Mouse (Mus musculus) induced T-regulatory cell, adult 2 months (primary cell): ENCODE measurements around the gene Gm11037.

Experiments used
- DNase-seq: peaks from one replicate; pipeline ENCODE4 v3.0.0-alpha.2; 2012; ENCODE audit warnings: low read depth

The Gm11037 gene

DNA sequence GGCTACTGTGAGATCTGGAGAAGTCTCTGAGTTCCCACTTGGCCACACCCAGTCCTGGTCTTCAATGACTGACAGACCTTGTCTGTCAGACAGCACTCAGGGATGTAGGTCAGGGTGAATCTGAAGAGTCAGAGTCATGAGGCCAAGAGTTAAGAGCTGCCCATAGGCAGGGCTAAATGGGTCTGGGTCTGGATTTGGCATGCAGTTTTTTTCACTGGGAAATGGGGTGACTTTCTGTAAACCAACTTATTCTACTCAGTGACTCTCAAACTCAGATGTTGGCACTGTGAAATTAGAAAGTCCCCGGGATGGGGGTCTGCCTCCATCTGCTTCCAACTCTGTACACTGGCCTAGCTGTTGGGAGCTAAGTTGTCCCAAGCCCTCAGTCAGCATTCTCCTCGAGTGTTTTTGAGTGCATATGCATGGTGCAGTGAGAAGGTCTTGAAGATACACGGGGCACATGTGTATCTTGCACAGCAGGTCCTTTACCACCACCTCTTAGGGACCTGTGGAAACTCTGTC lies 4.6 kb upstream of the Gm11037 start:
- no peak for DNase-seq

DNA sequence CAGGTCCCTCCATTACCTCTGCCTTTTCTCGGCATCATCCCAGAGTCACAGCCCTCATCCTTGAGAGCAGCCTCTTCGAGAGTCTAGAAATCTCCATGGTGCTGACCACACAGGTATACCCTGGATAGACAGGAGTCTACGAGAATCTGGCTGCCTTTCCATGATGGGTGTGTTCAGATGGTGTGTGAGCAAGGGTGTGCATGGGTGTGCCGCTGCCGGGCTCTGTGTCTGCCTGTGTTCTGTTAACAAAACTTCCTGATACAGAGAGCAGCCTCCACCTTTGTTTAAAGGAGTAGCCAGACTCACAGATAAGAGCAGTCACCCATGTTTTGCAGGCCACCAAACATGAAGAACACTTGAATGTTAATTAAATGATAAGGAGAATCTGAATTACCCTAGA lies 3.5 kb upstream of the Gm11037 start:
- no peak for DNase-seq

DNA sequence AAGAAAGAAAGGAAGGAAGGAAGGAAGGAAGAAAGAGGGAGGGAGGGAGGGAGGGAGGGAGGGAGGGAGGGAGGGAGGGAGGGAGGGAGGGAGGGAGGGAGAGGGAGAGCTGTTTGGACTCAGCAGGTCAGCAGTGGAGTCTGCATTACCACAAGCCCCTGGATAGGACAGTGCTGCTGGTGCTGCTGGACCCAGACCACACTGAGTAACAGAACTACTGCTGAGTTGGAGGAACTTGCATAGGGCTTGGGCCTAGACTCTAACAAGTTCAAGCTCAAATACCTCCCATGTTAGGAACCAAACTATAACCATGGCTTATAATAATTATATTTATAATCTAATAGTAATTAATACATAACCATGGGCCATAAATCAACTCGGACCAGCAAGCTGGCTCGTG lies 2.4 kb upstream of the Gm11037 start:
- no peak for DNase-seq

DNA sequence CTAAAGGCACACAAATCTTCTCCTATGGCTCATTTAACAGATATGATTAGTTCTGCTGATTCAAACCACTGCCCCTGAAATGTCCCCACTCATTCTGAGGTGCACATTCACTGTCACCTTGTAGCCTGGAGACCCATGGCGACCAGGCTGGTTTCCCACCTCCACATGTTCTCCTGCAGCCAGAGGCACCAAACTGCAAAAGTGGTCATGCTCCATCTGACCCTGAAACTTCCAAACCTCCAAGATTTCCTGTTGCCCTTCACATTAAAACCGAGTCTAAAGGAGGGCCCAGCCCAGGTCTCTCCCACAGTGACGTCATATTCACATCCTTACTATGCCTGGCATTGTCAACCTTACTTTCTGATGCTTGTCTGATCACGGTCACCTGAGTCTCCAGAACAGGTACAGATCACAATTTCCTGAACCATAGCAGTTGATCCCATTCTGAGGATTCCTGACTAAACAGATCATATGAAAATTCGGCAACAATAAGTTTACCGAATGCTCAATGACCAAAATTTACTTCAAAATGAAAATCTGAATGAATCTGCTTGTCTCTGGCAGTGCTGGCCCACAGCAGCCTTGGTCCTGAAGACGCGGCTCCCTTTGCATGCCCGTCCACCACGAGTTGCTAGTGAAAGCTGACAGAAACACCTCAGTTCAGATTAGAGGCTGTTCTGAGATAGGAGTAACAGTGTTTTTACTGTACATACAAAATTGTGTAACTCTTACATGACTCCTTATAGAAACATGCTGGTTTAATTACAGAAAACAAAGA lies 997 bp upstream of the Gm11037 start:
- no peak for DNase-seq

DNA sequence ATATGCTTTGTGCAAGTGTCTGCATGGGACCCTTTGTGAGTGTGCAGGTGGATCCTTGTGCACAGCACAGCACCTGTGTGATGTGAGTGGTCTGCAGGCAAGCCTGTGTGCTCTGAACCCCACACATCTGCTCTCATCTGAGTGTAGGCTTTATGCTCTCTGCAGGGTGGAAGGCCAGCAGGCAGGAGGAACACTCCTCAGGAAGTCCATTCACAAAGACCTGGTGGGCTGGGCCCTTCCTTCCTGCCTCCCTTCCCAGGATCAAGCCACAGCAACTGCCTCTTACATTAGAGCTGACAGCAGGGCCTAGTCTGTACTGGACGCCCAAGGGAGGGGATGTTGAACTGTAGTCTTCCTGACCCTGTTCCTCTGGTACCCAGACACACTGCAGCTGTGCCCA lies 1.1 kb downstream of the Gm11037 start:
- DNase-seq, result no peak

DNA sequence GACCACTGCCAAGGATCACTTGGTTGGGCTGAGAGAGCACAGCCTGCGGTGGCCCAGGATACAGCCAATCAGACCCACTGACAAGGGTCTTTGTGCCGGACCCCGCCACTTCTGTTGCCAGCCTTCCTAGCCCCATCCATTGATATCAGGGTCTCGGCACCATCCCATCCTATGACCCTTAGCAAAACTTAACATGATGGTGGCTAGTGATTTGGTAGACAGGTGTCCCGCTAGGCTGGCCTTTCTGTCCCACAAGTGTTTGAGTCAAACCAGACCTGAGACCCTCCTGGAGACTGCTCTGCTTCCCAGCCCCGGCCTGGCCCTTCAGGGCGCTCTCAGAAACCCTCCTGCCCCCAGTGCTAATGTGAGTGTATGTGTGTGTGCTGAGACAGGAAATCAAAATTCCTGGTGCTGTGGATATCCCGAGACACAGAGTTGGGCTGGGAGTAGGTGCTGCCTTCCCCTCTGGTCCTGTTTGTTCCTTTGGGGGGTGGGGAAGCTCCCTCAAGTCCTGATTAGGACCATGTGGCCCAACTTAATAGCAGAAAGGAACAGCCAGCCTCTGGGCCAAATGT lies 1.6 kb downstream of the Gm11037 start:
- DNase-seq, result no peak

DNA sequence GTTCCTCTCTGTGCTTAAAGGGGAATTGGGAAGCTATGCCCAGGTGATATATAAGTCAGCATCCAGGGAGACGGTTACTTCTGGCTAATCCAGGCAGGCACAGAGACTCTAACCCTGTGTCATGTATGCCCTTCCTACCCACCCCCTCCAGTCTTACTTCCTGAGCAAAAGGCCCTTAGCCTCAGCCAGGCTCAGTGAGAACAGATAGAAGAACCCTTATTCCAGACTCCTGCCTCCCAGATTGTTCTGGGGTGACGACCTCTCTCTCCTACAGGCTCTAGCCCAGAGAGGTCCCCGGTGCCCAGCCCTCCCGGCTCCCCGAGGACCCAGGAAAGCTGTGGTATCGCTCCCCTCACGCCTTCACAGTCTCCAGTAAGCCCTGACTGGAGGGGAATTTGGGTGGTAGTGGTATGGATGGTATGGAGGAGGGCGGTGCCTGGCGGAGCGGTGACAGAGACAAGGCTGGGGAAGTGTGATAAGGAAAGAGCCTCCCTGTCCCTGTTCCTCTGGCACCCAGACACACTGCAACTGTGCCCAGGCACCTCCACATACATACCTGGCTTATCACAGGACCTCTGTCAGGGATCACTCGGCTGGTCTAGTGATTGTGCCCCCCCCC lies 2.3 kb downstream of the Gm11037 start:
- no peak for DNase-seq

DNA sequence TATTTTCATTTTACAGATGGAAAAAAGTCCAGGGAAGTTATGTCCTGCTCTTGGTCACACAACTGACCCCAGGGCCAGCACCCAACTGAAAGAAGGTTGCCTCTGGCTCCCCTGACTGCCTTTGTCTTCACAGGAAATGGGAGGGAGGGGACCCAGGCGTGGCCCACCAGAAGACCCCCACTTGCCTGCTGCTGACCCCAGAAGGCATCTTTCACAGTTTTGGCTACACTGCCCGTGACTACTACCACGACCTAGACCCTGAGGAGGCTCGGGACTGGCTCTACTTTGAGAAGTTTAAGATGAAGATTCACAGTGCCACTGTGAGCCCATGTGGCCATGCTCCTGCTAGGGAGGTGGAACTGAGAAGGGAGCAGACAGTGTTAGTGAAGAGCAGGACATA lies 5.0 kb downstream of the Gm11037 start:
- no peak for DNase-seq

DNA sequence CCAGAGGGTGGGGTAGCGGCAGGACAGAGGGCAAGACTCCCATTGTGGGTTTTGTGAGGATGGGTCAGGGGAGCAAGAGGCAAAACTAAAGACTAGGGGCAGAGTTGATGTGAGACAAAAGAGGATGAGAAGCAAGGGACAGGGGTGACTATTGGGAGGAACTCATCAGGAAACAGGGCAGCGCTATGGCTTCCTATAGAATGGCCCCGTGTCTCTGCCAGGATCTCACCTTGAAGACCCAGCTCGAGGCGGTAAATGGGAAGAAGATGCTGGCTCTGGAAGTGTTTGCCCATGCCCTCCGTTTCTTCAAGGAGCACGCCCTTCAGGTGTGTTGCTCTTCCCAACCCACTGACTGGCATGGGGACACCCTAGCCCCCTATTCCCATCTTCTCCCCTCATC lies 5.5 kb downstream of the Gm11037 start:
- no peak for DNase-seq

DNA sequence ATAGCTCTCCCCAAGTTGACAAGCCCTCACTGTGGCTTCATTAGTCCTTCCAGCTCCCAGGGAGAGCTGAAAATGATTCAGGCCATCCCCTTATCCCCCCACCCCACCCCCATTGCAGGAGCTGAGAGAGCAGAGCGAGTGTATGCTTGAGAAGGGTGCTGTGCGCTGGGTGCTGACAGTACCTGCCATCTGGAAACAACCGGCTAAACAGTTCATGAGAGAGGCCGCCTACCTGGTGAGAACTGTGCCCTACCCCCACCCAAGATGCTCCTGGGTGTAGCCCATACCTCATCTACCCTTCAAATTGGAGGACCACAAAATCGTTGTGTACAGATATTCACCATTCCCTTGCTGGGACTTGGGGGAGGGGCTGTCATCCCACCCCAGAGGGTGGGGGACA lies 6.0 kb downstream of the Gm11037 start:
- no peak for DNase-seq

DNA sequence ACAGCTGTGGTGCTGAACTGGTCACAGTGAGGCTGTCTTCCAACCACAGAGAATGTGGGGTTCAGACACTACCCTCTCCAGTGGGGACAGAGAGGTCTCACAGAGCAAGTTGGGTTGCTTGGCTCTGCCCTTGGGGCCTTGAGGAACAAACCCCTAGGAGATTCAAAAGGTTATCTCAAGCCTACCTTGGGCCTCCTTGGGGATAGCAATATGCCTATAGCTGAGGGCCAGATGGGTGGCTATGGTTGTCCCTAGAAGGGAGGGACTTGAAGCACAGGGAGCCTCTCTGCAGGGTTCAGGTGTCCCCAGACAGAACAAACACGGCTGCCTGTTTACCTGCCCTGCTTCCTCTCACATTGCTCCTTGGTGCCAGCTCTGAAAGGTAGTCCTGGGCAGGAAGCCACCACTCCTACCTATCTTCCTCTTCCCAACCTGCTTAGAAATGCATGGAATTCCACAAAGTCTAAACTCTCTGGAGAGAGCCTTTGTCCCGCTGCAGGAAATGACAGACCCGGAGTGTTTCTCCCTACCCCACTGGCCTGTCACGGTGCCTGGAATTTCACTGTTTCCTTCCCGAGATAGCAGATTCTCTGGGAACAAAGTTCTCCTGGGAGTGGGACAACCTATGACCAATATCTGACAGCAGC lies 6.7 kb downstream of the Gm11037 start:
- no peak for DNase-seq

DNA sequence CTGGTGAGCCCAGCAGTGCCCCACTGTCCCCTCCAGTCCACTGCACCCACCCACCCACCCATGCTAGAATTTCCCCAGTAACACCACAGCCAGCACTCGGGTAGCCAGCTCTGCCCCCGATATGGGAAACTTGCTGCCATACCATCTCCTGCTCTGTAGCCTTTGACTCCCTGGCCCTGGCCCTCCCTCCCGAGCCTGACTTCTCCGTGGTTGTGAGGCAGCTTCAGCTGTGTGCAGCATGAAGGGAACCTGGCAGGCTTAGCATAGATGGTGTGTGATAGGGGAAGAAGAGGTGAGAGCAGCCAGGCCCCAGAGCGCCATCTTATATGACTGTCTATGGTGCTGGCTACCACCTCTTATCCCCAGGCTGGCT lies 7.2 kb downstream of the Gm11037 start:
- DNase-seq, result no peak

DNA sequence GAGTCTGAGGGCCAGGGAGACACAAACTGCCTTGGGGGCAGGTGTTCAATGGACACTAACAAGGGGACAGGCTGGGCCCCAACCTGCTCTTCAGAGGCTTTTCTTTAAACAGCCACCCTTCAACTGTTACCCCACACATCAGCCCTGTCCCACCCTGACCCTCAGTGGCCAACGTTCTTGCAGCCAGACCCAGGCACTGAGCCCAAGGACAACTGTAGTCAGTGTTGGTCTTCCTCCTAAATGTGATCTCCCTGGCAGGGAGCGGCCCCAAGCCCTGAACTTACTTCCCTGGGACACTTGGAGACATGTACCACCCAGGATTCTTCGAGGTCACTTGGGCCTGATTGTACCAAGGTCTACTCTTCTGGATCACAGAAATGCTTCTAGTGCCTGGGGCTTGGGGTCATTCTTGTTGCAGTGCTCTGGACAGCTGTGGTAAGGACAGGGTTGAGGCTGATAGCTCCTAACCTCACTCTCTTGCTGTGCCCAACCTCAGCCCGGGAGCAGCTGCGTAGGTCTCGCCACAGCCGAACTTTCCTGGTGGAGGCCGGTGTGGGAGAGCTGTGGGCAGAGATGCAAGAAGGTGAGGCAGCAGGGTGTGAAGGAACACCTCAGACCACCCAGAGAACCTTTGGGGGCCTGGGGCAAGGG lies 8.2 kb downstream of the Gm11037 start:
- no peak for DNase-seq

DNA sequence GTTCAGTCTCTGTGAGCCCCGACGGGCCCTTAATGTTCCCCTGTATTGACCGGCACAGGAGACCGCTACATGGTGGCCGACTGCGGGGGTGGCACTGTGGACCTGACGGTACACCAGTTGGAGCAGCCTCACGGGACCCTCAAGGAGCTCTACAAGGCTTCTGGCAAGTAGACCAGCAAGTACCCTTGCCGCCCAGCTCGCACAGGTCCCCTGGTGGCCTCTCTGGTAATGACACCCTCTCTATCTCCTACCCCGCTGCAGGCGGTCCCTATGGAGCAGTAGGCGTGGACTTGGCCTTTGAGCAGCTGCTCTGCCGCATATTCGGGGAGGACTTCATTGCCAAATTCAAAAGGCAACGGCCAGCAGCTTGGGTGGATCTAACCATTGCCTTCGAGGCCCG lies 9.3 kb downstream of the Gm11037 start:
- peak; percentile 62 for DNase-seq

DNA sequence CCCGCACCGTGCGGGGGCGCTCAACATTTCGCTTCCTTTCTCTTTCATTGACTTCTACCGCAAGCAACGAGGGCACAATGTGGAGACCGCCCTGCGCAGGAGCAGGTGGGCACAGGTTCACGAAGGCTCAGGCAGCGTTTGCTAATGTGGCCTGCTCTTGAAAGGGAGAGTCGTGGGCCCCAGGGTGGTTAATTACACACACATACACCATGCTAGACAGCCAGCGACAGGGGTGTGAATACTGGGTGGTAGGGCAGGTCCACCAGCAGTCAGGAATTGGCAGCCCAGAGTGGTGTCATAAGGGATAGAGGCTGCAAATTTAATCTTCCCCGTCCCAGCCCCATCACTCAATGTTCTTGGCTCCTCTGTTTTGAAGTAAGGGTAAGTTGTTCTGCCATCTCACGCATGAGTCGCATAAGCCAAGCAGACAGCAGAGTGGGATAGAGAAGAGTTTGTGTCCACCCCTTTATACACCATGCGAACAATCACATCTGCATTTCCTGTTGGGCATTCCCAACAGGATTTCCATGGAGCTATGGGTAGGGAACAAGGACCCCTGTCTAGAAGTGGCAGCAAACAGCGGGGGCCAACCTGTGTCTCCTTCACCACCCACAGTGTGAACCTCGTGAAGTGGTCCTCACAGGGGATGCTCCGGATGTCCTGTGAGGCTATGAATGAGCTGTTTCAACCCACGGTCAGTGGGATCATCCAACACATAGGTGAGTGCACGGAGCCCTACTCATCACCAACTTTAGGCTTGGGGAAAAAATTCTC lies 9.9 kb downstream of the Gm11037 start:
- DNase-seq, result no peak

DNA sequence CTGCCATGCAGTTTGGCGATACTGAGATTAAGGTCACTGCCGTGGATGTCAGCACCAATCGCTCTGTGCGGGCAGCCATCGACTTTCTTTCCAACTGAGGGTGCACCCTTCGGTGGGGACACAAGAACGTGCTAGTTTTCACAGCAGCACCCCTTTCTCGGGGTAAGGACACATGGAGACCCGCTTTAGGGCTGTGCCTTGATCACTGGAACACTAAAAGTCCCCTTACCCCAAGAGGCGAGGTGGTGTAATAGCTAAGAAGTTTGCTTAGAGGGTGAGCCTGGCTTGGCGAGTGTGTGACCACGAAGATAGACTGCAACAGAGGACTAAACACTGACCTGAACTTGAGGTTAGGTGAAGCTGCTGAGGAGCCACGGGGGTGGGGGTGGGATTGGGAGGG lies 11.8 kb downstream of the Gm11037 start:
- no peak for DNase-seq

DNA sequence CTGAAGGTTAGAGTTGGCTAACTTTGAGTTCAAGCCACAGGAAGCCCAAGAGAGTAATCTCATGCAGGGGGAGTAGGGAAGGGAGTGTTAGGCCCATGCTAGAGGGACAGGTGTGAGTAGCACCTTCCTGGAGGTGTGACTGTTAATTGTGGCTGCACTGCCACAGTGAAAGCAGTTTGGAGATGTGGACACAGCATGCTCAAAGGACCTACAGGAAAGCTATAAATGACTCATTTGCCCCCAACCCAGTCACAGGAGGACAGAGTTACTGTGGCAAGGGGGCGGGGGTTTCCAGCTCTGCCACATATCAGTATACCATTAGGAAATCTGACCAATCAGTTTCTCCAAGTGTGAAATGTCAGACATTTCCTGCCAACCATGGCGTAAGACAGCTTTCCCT lies 12.2 kb downstream of the Gm11037 start:
- no peak for DNase-seq

DNA sequence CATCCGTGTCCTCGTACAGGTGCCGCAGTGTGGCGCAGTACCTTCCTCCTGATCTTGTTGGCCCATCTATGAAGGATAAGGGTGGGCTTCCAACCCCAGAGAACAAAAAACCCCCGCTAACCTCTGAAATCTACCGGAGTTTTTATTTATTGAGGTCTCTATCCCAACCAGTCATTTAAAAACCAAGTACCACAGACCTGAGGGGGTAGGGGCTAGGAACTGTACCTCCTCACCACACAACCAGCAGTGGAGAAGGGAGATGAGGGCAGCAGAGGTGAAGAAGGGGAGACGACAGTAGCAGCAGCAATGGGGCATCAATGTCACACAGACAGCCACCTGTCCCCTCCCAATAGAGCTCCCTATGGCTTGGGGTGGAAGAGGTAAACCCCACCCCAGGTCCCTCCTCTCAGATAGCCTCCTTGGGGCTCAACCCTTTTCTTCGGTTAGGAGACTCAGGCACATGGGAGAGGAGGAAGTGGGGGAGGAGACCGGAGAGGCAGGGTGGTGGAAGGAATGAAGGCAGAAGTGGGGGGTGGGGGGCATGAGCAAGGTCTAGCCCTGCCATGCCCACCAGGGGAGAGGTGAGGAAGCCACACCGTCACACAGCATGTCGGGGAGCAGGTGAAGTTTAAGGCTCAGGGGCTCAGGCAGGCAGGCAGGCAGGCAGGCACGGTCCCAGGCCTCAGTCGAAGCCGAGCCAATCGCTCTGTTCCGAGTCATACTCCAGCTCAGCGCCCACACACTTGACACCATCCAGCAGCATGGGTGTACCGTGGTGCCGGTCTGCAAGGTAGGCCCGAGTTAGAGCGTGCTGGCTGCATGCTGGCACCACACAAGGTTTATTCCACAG lies 13.1 kb downstream of the Gm11037 start:
- no peak for DNase-seq

DNA sequence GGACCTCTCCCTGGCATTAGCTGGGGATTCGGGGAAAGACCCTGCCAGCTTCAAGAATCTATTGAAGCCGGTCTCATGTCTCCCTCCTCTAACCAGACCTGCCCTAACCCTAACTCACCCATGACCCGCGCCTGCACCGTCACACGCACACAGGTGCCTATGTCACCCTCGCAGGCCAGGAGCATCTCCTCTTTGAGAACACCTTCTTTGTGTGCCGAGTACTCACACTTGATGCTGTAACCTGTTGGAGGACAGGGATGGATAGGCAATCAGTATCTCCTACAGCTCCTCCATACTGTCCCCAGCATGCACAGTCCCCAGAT lies 13.7 kb downstream of the Gm11037 start:
- DNase-seq, result no peak

DNA sequence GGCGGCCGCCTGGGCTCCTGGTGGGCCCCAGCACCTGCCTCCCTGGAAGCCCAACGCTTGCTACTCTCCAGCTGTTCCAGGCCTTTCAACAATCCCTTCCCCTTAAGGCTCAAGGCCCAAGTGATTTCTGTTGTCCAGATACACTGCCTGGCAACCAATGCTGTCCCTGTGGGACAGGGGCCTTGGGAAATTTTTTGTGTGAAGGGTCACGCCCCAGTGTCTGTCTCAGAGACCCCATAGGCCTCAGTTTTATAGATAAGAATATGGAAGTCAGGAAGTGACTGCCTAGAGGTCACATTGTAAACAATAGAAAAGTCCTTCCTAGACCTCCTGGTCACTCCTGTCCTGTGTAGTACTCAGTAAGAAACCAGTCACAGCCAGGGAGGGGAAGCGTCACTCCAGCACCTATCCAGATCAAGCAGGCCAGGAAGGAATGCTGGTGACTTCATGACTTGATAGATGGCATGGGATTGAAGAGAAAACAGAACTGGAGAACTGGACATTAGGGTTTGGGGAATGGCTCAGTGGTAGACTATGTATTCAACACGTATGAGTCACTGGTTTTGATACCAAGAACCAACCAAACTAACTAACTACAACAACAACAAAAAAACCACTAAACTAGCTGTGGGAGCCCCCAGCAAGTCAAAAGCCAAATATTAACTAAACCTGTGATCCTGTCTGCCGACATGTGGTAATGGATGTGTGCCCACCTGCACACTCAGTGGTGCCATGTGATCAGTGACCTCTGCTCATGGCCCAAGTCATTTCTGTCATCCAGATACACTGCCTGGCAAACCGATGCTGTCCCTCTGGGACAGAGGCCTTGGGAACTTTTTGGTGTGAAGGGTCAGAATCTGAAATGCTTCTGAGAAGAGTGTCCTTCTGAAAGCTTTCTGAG lies 15.3 kb downstream of the Gm11037 start:
- no peak for DNase-seq
